Mouse (Mus musculus): ENCODE data around the gene Slfn9.

DNA sequence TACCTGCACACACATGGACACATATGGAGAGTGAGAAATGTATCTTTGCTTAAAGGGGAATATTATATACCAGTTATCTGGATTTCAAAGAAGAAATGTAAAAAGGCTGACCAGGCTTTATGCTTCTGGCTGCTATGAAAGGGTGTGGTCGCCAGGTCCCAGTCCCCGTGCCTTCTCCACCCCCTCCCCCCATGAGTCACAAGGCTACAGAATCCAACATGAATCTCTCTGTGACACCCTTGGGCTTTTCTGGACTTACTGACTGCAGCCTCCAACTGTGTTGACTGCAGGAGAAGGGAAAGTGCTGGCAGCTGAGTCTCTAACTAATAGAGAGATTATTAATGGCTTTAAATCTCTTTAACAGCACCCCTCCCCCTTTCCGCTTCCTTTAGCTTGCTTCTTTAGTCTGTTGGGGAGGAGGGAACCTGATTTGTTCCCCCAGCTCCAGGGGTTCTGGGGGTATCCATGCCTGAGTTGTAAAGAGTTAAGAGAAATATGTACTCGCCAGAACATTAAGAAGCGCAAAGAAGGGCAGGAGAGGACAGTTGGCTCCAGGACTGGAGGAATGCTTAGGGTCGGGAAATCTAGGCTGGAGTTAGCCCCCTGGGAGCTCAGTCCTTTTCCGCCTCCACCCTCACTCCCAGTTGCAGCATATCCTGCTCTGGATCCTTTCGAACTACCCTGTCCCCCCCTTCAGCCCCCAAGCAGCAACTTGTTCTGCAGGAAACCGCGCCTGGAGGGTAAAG, 40.7 kb downstream of the Slfn9 start, which contains the start of gene Slfn5:
- TF ChIP-seq CTCF (IDR thresholded peaks at IDR 0.05; ENCODE audit: borderline replicate concordance, insufficient read depth, low read length) = no peak
- no peak for TF ChIP-seq POLR2A (IDR thresholded peaks at IDR 0.05; ENCODE audit: low read depth, low read length)

Measured in embryonic fibroblast, embryonic 13.5 days (primary cell).